Mouse (Mus musculus): ENCODE results near the gene Vasp. TPM values are rescaled to one million over a fixed set of nuclear protein-coding genes. Genes with fewer than 3 reads are reported as not detected.

The Vasp gene
- polyA plus RNA-seq (2015; fragmentation: Nextera tagmentation; extraction: Ambion mirVana): 73.8 and 84.0 TPM in 2 replicates

- Histone ChIP-seq H3K27me3 (no peaks in the 10 kb centered on the region), H3K27ac (peak within 1 kb of the TSS; percentile 97), H3K4me1 (peaks cover 33% of the 10 kb centered on the region), H3K36me3 (peaks cover 8% of the 10 kb centered on the region; the same call in 1 of the 2 replicates), H3K4me2 (peak within 1 kb of the TSS; percentile 95), H3K9me3 (no peaks in the 10 kb centered on the region; the same call in 1 of the 2 replicates), H3K9ac (peak within 1 kb of the TSS; percentile 87), H3K4me3 (peak within 1 kb of the TSS; percentile 98)
- ATAC-seq (ENCODE audit: insufficient number of reproducible peaks, low FRiP score, low TSS enrichment, low read depth): peak; percentile 68
- under 1% methylated on average over 62 of the region's 62 CpGs for WGBS
Observed at GRCm38 (mm10) chr7:19271238-19272172, at the start of gene Vasp. Vasp (minus strand) TSS chr7:19271817.

- Histone ChIP-seq H3K27me3 (peaks cover 17% of the 10 kb centered on the region; the same call in 1 of the 2 replicates), H3K4me1 (peaks cover 10% of the 10 kb centered on the region), H3K4me2 (peak overlapping the region; percentile 87; the same call in 1 of the 2 replicates), H3K9ac (no peak overlapping the region), H3K36me3 (no peaks in the 10 kb centered on the region), H3K27ac (no peak overlapping the region), H3K9me3 (no peaks in the 10 kb centered on the region), H3K4me3 (no peak overlapping the region)
- no peak for ATAC-seq (ENCODE audit: insufficient number of reproducible peaks, low FRiP score, low TSS enrichment, low read depth)
- 45% methylated on average over 7 of the region's 7 CpGs for WGBS
Observed at GRCm38 (mm10) chr7:19320637-19321036, 49.0 kb upstream of the Vasp start.

GRCm38 (mm10) chr7:19319906-19320305 is 48.3 kb upstream of the Vasp start:
- Histone ChIP-seq H3K27me3 (peaks cover 22% of the 10 kb centered on the region; the same call in 1 of the 2 replicates), H3K9ac (peak overlapping the region; percentile 28), H3K4me2 (peak overlapping the region; percentile 87), H3K4me1 (peaks cover 10% of the 10 kb centered on the region), H3K27ac (peak overlapping the region; percentile 61), H3K36me3 (no peaks in the 10 kb centered on the region), H3K4me3 (peak overlapping the region; percentile 53), H3K9me3 (no peaks in the 10 kb centered on the region)
- WGBS: under 1% methylated on average over 41 of the region's 41 CpGs
- peak; percentile 89 for ATAC-seq (ENCODE audit: insufficient number of reproducible peaks, low FRiP score, low TSS enrichment, low read depth)

GRCm38 (mm10) chr7:19319458-19319857 is 47.8 kb upstream of the Vasp start:
- 0 out of 2 replicates have a peak, but pooled peaks have one; percentile 20 for ATAC-seq (ENCODE audit: insufficient number of reproducible peaks, low FRiP score, low TSS enrichment, low read depth)
- Histone ChIP-seq H3K9ac (peak overlapping the region; percentile 28; the same call in 1 of the 2 replicates), H3K4me1 (peaks cover 10% of the 10 kb centered on the region), H3K27me3 (peaks cover 24% of the 10 kb centered on the region; the same call in 1 of the 2 replicates), H3K9me3 (no peaks in the 10 kb centered on the region), H3K4me3 (peak overlapping the region; percentile 53), H3K27ac (peak overlapping the region; percentile 61), H3K4me2 (peak overlapping the region; percentile 87), H3K36me3 (no peaks in the 10 kb centered on the region)
- 16% methylated on average over 9 of the region's 9 CpGs for WGBS

- Histone ChIP-seq H3K27ac (no peak overlapping the region), H3K4me1 (peaks cover 10% of the 10 kb centered on the region), H3K4me2 (no peak overlapping the region), H3K27me3 (peaks cover 24% of the 10 kb centered on the region; the same call in 1 of the 2 replicates), H3K9me3 (no peaks in the 10 kb centered on the region), H3K4me3 (no peak overlapping the region), H3K36me3 (no peaks in the 10 kb centered on the region), H3K9ac (no peak overlapping the region)
- ATAC-seq (ENCODE audit: insufficient number of reproducible peaks, low FRiP score, low TSS enrichment, low read depth): no peak
- WGBS: 75% methylated on average over 7 of the region's 7 CpGs
Observed at GRCm38 (mm10) chr7:19318676-19319075, 47.1 kb upstream of the Vasp start.

GRCm38 (mm10) chr7:19318201-19318600 is 46.6 kb upstream of the Vasp start:
- Histone ChIP-seq H3K4me3 (no peak overlapping the region), H3K36me3 (no peaks in the 10 kb centered on the region), H3K27me3 (peaks cover 29% of the 10 kb centered on the region; the same call in 1 of the 2 replicates), H3K4me1 (peaks cover 10% of the 10 kb centered on the region), H3K9ac (no peak overlapping the region), H3K4me2 (no peak overlapping the region), H3K27ac (no peak overlapping the region), H3K9me3 (no peaks in the 10 kb centered on the region)
- ATAC-seq (ENCODE audit: insufficient number of reproducible peaks, low FRiP score, low TSS enrichment, low read depth): no peak
- 61% methylated on average over 2 of the region's 2 CpGs for WGBS

GRCm38 (mm10) chr7:19316451-19317161 is 45.0 kb upstream of the Vasp start:
- no peak overlapping the region for H3K27ac ChIP-seq
- H3K4me3 ChIP-seq: no peak overlapping the region
- no peak overlapping the region for H3K4me2 ChIP-seq
- ATAC-seq (ENCODE audit: insufficient number of reproducible peaks, low FRiP score, low TSS enrichment, low read depth): no peak
- H3K36me3 ChIP-seq: no peaks in the 10 kb centered on the region
- H3K4me1 ChIP-seq: peaks cover 10% of the 10 kb centered on the region
- WGBS: 56% methylated on average over 14 of the region's 14 CpGs
- H3K27me3 ChIP-seq: peaks cover 30% of the 10 kb centered on the region; the same call in 1 of the 2 replicates
- no peak overlapping the region for H3K9ac ChIP-seq
- H3K9me3 ChIP-seq: no peaks in the 10 kb centered on the region

- Histone ChIP-seq H3K4me3 (no peak overlapping the region), H3K4me2 (no peak overlapping the region), H3K4me1 (peaks cover 11% of the 10 kb centered on the region), H3K9ac (no peak overlapping the region), H3K27me3 (peaks cover 33% of the 10 kb centered on the region; the same call in 1 of the 2 replicates), H3K36me3 (no peaks in the 10 kb centered on the region), H3K9me3 (no peaks in the 10 kb centered on the region), H3K27ac (no peak overlapping the region)
- WGBS: 39% methylated on average over 5 of the region's 5 CpGs
- ATAC-seq (ENCODE audit: insufficient number of reproducible peaks, low FRiP score, low TSS enrichment, low read depth): no peak
Observed at GRCm38 (mm10) chr7:19314033-19314432, 42.4 kb upstream of the Vasp start.

- H3K4me1 ChIP-seq: peaks cover 22% of the 10 kb centered on the region
- ATAC-seq (ENCODE audit: insufficient number of reproducible peaks, low FRiP score, low TSS enrichment, low read depth): no peak
- 36% methylated on average over 4 of the region's 4 CpGs for WGBS
- H3K27me3 ChIP-seq: peaks cover 31% of the 10 kb centered on the region
- no peak overlapping the region for H3K9ac ChIP-seq
- no peaks in the 10 kb centered on the region for H3K36me3 ChIP-seq
- no peaks in the 10 kb centered on the region for H3K9me3 ChIP-seq
- no peak overlapping the region for H3K27ac ChIP-seq
- no peak overlapping the region for H3K4me3 ChIP-seq
- no peak overlapping the region for H3K4me2 ChIP-seq
Observed at GRCm38 (mm10) chr7:19311991-19312390, 40.4 kb upstream of the Vasp start.

GRCm38 (mm10) chr7:19309884-19310641 is 38.4 kb upstream of the Vasp start, which contains the start of gene Fosb:
Fosb (minus strand) TSS chr7:19310051.
- peak; percentile 81 for ATAC-seq (ENCODE audit: insufficient number of reproducible peaks, low FRiP score, low TSS enrichment, low read depth)

More at GRCm38 (mm10) chr7:19309884-19310641, 38.4 kb upstream of the Vasp start, which contains the start of gene Fosb:
- Histone ChIP-seq H3K4me1 (peaks cover 26% of the 10 kb centered on the region), H3K36me3 (no peaks in the 10 kb centered on the region), H3K27ac (peak within 1 kb of the TSS; percentile 60), H3K4me3 (peak within 1 kb of the TSS; percentile 69), H3K9ac (peak within 1 kb of the TSS; percentile 59), H3K9me3 (no peaks in the 10 kb centered on the region), H3K27me3 (peaks cover 43% of the 10 kb centered on the region), H3K4me2 (peak within 1 kb of the TSS; percentile 99)
- WGBS: under 1% methylated on average over 49 of the region's 49 CpGs

Data from limb, embryonic 15.5 days (tissue).